Mouse (Mus musculus) thymus, adult 2 months (tissue): ENCODE results near the gene Dap3. TPM values are rescaled to one million over a fixed set of nuclear protein-coding genes. Genes with fewer than 3 reads are reported as not detected.

Experiments used
- polyA plus RNA-seq: library from polyadenylated mRNA; depleted of rRNA; stranded (reverse); fragments of >200 nt; gene quantifications from 2 replicates; pipeline ENCODE4 v1.2.3, GENCODE M21; 2012; rRNA removed

Dap3 gene
- polyA plus RNA-seq, 1 experiment = 91.7 TPM

Other genes with a start within 250 kb of the Dap3 start
- gene Rit1, start 234.3 kb downstream of the Dap3 start, polyA plus RNA-seq = 35.4 and 44.5 TPM in 2 replicates
- gene Syt11, start 176.0 kb downstream of the Dap3 start, polyA plus RNA-seq = 3.2 and 3.5 TPM in 2 replicates
- 25.1 and 26.5 TPM in 2 replicates for gene Gon4l, start 116.0 kb downstream of the Dap3 start, polyA plus RNA-seq
- 36.5 and 40.7 TPM in 2 replicates for gene Msto1, start 37.2 kb downstream of the Dap3 start, polyA plus RNA-seq
- 12.3 and 12.8 TPM in 2 replicates for gene Ash1l, start 559 bp downstream of the Dap3 start, polyA plus RNA-seq
- 45.8 and 50.9 TPM in 2 replicates for gene Rusc1, start 142.1 kb upstream of the Dap3 start, polyA plus RNA-seq
- gene Gm43738, start 149.9 kb upstream of the Dap3 start, polyA plus RNA-seq = not detected in 2 replicates
- gene Fdps, start 150.8 kb upstream of the Dap3 start, polyA plus RNA-seq = 58.1 and 71.6 TPM in 2 replicates
- 2.2 and 2.7 TPM in 2 replicates for gene Pklr, start 185.0 kb upstream of the Dap3 start, polyA plus RNA-seq
- 15.9 and 18.1 TPM in 2 replicates for gene Hcn3, start 209.0 kb upstream of the Dap3 start, polyA plus RNA-seq
- 117 and 126 TPM in 2 replicates for gene Clk2, start 213.6 kb upstream of the Dap3 start, polyA plus RNA-seq
- gene Scamp3, start 226.3 kb upstream of the Dap3 start, polyA plus RNA-seq = 240 and 251 TPM in 2 replicates
- 250 and 278 TPM in 2 replicates for gene Fam189b, start 232.0 kb upstream of the Dap3 start, polyA plus RNA-seq